32 mouse cellular contexts compared by ENCODE assay signal in the genomic region with DNA sequence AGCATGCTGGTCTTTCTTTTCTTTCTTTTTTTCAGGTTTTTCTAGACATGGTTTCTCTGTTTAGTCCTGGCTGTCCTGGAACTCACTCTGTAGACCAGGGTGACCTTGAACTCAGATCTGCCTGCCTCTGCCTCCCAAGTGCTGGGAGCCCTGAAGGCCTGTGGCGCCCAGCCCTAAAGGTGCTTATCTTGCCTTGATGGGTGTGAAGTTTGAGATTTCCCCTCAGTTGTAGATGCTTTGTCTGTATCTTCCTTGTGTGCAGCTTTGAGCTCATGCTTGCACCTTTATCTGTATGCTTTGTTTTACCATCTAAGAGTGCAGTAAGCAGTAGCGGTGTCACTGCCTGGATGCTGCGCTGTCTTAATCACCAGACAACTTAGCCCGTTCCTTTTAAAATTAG. TPM values are rescaled to one million over a fixed set of nuclear protein-coding genes. Genes with fewer than 3 reads are reported as not detected.
DNase-seq lines count a peak whose midpoint lies in the region; ATAC-seq and TF ChIP-seq lines count a peak whose summit lies in the region.
"Had no signal": no experiment of that assay in that cellular context is flagged by ENCODE, and none has a peak within 500 bp of the region (broad histone marks: within the 10 kb centered on the region; RNA-seq: fewer than 3 reads in every experiment).

No protein-coding gene starts in this region.

- 57% methylated on average over 4 of the region's 4 CpGs for WGBS in liver, embryonic 12.5 days (ENCODE audit: insufficient replicate concordance)
- WGBS in liver, embryonic 11.5 days: 79% methylated on average over 4 of the region's 4 CpGs
- whole genome bisulfite sequencing in liver, postnatal 0 days (ENCODE audit: insufficient replicate concordance): 65% methylated on average over 4 of the region's 4 CpGs
- WGBS in intestine, embryonic 16.5 days: 91% methylated on average over 4 of the region's 4 CpGs
- WGBS in hindbrain, embryonic 16.5 days: 96% methylated on average over 4 of the region's 4 CpGs

- ATAC-seq in liver, embryonic 12.5 days: no peak
- ATAC-seq in liver, embryonic 11.5 days (replicated peaks; ENCODE audit: low FRiP score): no peak
- ATAC-seq in liver, postnatal 0 days: no peak
- ATAC-seq in megakaryocyte-erythroid progenitor cell, adult 5-6 weeks (replicated peaks; ENCODE audit: low FRiP score, low TSS enrichment, poor library complexity, severe bottlenecking): peak; percentile 40
- no peak for ATAC-seq in intestine, embryonic 16.5 days
- no peak for ATAC-seq in hindbrain, embryonic 16.5 days
- ATAC-seq: activated CD4-positive, CD25-positive, alpha-beta regulatory T cell, adult 4 months; CD4-positive, CD25-positive, alpha-beta regulatory T cell, adult 4 months; forebrain, embryonic 14.5 days; forebrain, embryonic 16.5 days had no signal

- TF ChIP-seq EP300 in MEL (IDR thresholded peaks at IDR 0.05; ENCODE audit: low read depth in 1 of 2, low read length in 2 of 2): no peak
- 0 out of 2 replicates have a peak, but pooled peaks have one; percentile 14 for TF ChIP-seq EP300 in liver, postnatal 0 days (IDR thresholded peaks at IDR 0.05; ENCODE audit: low read depth)

- TF ChIP-seq POLR2A in MEL (IDR thresholded peaks at IDR 0.05; ENCODE audit: control insufficient read depth in 1 of 2, insufficient read depth in 1 of 2, low read depth in 1 of 2, low read length in 2 of 2, poor library complexity in 1 of 2): no peak

- no peaks in the 10 kb centered on the region for H3K9me3 ChIP-seq in liver, embryonic 12.5 days (replicated peaks)
- no peaks in the 10 kb centered on the region for H3K9me3 ChIP-seq in liver, embryonic 11.5 days (ENCODE audit: control insufficient read depth, low read length)
- no peaks in the 10 kb centered on the region for H3K9me3 ChIP-seq in MEL (replicated peaks; ENCODE audit: insufficient read depth, low read length)
- H3K9me3 ChIP-seq in liver, postnatal 0 days (ENCODE audit: low read length): no peaks in the 10 kb centered on the region
- H3K9me3 ChIP-seq in intestine, embryonic 16.5 days (ENCODE audit: control insufficient read depth, low read length): no peaks in the 10 kb centered on the region
- H3K9me3 ChIP-seq in hindbrain, embryonic 16.5 days (ENCODE audit: control insufficient read depth, low read length): no peaks in the 10 kb centered on the region
- H3K9me3 ChIP-seq: embryonic facial prominence, embryonic 13.5 days; embryonic facial prominence, embryonic 15.5 days; forebrain, embryonic 10.5 days; forebrain, embryonic 12.5 days; G1E had no signal

- peaks cover 56% of the 10 kb centered on the region for H3K4me1 ChIP-seq in liver, embryonic 12.5 days
- H3K4me1 ChIP-seq in liver, embryonic 11.5 days (replicated peaks; ENCODE audit: control insufficient read depth, insufficient read depth, low read length): peaks cover 32% of the 10 kb centered on the region
- peaks cover 6 to 48% of the 10 kb centered on the region in 2 experiments for H3K4me1 ChIP-seq in MEL (ENCODE audit: control insufficient read depth in 1 of 2, insufficient read depth in 2 of 2, low read length in 2 of 2)
- peaks cover 22% of the 10 kb centered on the region for H3K4me1 ChIP-seq in liver, postnatal 0 days (ENCODE audit: insufficient read depth)
- H3K4me1 ChIP-seq in intestine, embryonic 16.5 days (ENCODE audit: control insufficient read depth, insufficient read depth, low read length): peaks cover 11% of the 10 kb centered on the region
- H3K4me1 ChIP-seq in hindbrain, embryonic 16.5 days (ENCODE audit: control insufficient read depth, insufficient read depth, low read depth, low read length): peaks cover 14% of the 10 kb centered on the region

- no peak for DNase-seq in liver, embryonic 11.5 days (ENCODE audit: low spot score)
- peak; percentile 62 for DNase-seq in MEL (ENCODE audit: low read depth, low spot score)
- DNase-seq in liver, postnatal 0 days: no peak
- DNase-seq: adrenal gland, adult 8-10 months; adrenal gland, postnatal 14 days; B cell, adult 2 months; cerebellum, adult 11 months; cerebellum, adult 18-20 months; cerebellum, adult 8-10 months; cerebellum, adult 9-11 months; cerebellum, postnatal 14 days; cerebellum, postnatal 36 days; embryo, embryonic 11 days had no signal

- TF ChIP-seq CTCF in MEL (IDR thresholded peaks at IDR 0.05 in 2 of 3, conservative IDR thresholded peaks at IDR 0.05 in 1 of 3; ENCODE audit: control insufficient read depth in 1 of 3, insufficient read depth in 1 of 3, low read depth in 2 of 3, low read length in 3 of 3, poor library complexity in 1 of 3, severe bottlenecking in 1 of 3): no peak
- TF ChIP-seq CTCF in liver, postnatal 0 days (IDR thresholded peaks at IDR 0.05; ENCODE audit: low read depth): no peak

- no peak for TF ChIP-seq RAD21 in MEL (IDR thresholded peaks at IDR 0.05; ENCODE audit: low read depth, low read length)

- no peak overlapping the region for H3K9ac ChIP-seq in liver, embryonic 12.5 days
- no peak overlapping the region for H3K9ac ChIP-seq in liver, embryonic 11.5 days (ENCODE audit: low read depth, low read length)
- H3K9ac ChIP-seq in MEL (ENCODE audit: control insufficient read depth, low read depth, low read length, poor library complexity, severe bottlenecking): no peak overlapping the region
- no peak overlapping the region for H3K9ac ChIP-seq in liver, postnatal 0 days (replicated peaks)
- no peak overlapping the region for H3K9ac ChIP-seq in intestine, embryonic 16.5 days (ENCODE audit: low read depth, low read length)
- no peak overlapping the region for H3K9ac ChIP-seq in hindbrain, embryonic 16.5 days (ENCODE audit: low read depth, low read length)
- H3K9ac ChIP-seq: embryonic facial prominence, embryonic 13.5 days; embryonic facial prominence, embryonic 15.5 days; forebrain, embryonic 12.5 days had no signal

- H3K4me3 ChIP-seq in liver, embryonic 12.5 days: no peak overlapping the region
- no peak overlapping the region for H3K4me3 ChIP-seq in liver, embryonic 11.5 days (ENCODE audit: low read depth, low read length)
- no peak overlapping the region for H3K4me3 ChIP-seq in MEL (ENCODE audit: control insufficient read depth in 1 of 2, insufficient read depth in 1 of 2, low read depth in 2 of 2, low read length in 2 of 2)
- no peak overlapping the region for H3K4me3 ChIP-seq in liver, postnatal 0 days (ENCODE audit: low read depth, low read length)
- no peak overlapping the region for H3K4me3 ChIP-seq in intestine, embryonic 16.5 days (ENCODE audit: low read length)
- no peak overlapping the region for H3K4me3 ChIP-seq in hindbrain, embryonic 16.5 days (ENCODE audit: low read length)
- H3K4me3 ChIP-seq: embryonic facial prominence, embryonic 13.5 days; embryonic facial prominence, embryonic 15.5 days; erythroblast, embryonic 14.5 days; forebrain, embryonic 10.5 days; forebrain, embryonic 12.5 days had no signal

- H3K36me3 ChIP-seq in liver, embryonic 12.5 days: peaks cover 82% of the 10 kb centered on the region
- H3K36me3 ChIP-seq in liver, embryonic 11.5 days (ENCODE audit: control insufficient read depth, insufficient read depth, low read length): peaks cover 62% of the 10 kb centered on the region
- peaks cover 28 to 46% of the 10 kb centered on the region in 2 experiments for H3K36me3 ChIP-seq in MEL (ENCODE audit: control insufficient read depth in 1 of 2, insufficient read depth in 2 of 2, low read length in 2 of 2)
- peaks cover 71% of the 10 kb centered on the region for H3K36me3 ChIP-seq in liver, postnatal 0 days (replicated peaks; ENCODE audit: insufficient read depth, low read length)
- H3K36me3 ChIP-seq in intestine, embryonic 16.5 days (ENCODE audit: control insufficient read depth, insufficient read depth, low read length): peaks cover 15% of the 10 kb centered on the region; the same call in 1 of the 2 replicates
- peaks cover 20% of the 10 kb centered on the region for H3K36me3 ChIP-seq in hindbrain, embryonic 16.5 days (ENCODE audit: control insufficient read depth, insufficient read depth, low read length)

- peaks cover 86% of the 10 kb centered on the region for H3K79me2 ChIP-seq in MEL (ENCODE audit: control insufficient read depth, insufficient read depth, low read length, poor library complexity)

- H3K27ac ChIP-seq in liver, embryonic 12.5 days: peak overlapping the region; percentile 5; the same call in 1 of the 2 replicates
- H3K27ac ChIP-seq in liver, embryonic 11.5 days (ENCODE audit: low read depth, low read length): no peak overlapping the region
- no peak overlapping the region for H3K27ac ChIP-seq in MEL (ENCODE audit: control insufficient read depth, low read depth, low read length)
- no peak overlapping the region for H3K27ac ChIP-seq in liver, postnatal 0 days (ENCODE audit: low read depth)
- H3K27ac ChIP-seq in intestine, embryonic 16.5 days (ENCODE audit: low read length): no peak overlapping the region
- H3K27ac ChIP-seq in hindbrain, embryonic 16.5 days (ENCODE audit: low read depth, low read length): no peak overlapping the region
- H3K27ac ChIP-seq: embryonic facial prominence, embryonic 13.5 days; embryonic facial prominence, embryonic 15.5 days; forebrain, embryonic 10.5 days; forebrain, embryonic 12.5 days had no signal

- H3K27me3 ChIP-seq in liver, embryonic 12.5 days (replicated peaks): no peaks in the 10 kb centered on the region
- H3K27me3 ChIP-seq in liver, embryonic 11.5 days (replicated peaks; ENCODE audit: control insufficient read depth, insufficient read depth, low read length): no peaks in the 10 kb centered on the region
- no peaks in the 10 kb centered on the region for H3K27me3 ChIP-seq in MEL (ENCODE audit: control insufficient read depth in 1 of 2, insufficient read depth in 2 of 2, low read length in 2 of 2)
- H3K27me3 ChIP-seq in liver, postnatal 0 days (ENCODE audit: insufficient read depth, low read length): no peaks in the 10 kb centered on the region
- no peaks in the 10 kb centered on the region for H3K27me3 ChIP-seq in intestine, embryonic 16.5 days (replicated peaks; ENCODE audit: control insufficient read depth, insufficient read depth, low read length)
- H3K27me3 ChIP-seq in hindbrain, embryonic 16.5 days (replicated peaks; ENCODE audit: control insufficient read depth, insufficient read depth, low read length): no peaks in the 10 kb centered on the region
- H3K27me3 ChIP-seq: CH12.LX; embryonic facial prominence, embryonic 13.5 days; embryonic facial prominence, embryonic 15.5 days; forebrain, embryonic 12.5 days had no signal

- 0 out of 2 replicates have a peak overlapping the region, but pooled peaks have one; percentile 7 for H3K4me2 ChIP-seq in liver, embryonic 12.5 days
- H3K4me2 ChIP-seq in liver, embryonic 11.5 days: no peak overlapping the region
- H3K4me2 ChIP-seq in liver, postnatal 0 days (ENCODE audit: low read depth, low read length): no peak overlapping the region
- no peak overlapping the region for H3K4me2 ChIP-seq in intestine, embryonic 16.5 days (ENCODE audit: low read depth, low read length)
- no peak overlapping the region for H3K4me2 ChIP-seq in hindbrain, embryonic 16.5 days (ENCODE audit: low read length)
- H3K4me2 ChIP-seq: embryonic facial prominence, embryonic 13.5 days; embryonic facial prominence, embryonic 15.5 days; forebrain, embryonic 12.5 days had no signal

RNA-seq across cellular contexts. Expression of a gene that starts 4.6 kb away (rescaled TPM):
- polyA plus RNA-seq in liver, embryonic 12.5 days (2016; fragmentation: Nextera tagmentation; extraction: Ambion mirVana): 172 and 174 TPM in 2 replicates
- 217 and 230 TPM in 2 replicates for polyA plus RNA-seq in liver, embryonic 11.5 days (2014; fragmentation: Nextera tagmentation; extraction: Ambion mirVana)
- 214 and 256 TPM in 2 replicates for total RNA-seq in MEL (2012; rRNA removed)
- polyA plus RNA-seq in MEL (2012; ENCODE audit: insufficient read depth in 1 of 2, insufficient read length in 2 of 2, low read depth in 1 of 2, low replicate concordance in 2 of 2, missing spikeins in 1 of 2): 100 to 1,000 TPM; 143 to 331 TPM
- polyA plus RNA-seq in liver, postnatal 0 days (2015; fragmentation: Nextera tagmentation; extraction: Ambion mirVana): 45.9 and 52.5 TPM in 2 replicates
- total RNA-seq in megakaryocyte-erythroid progenitor cell, adult 5-6 weeks (2014; fragmentation: Nextera tagmentation): 260 and 273 TPM in 2 replicates
- total RNA-seq in megakaryocyte-erythroid progenitor cell, adult 5-6 weeks (2017): 139 and 212 TPM in 2 replicates
- 116 and 123 TPM in 2 replicates for polyA plus RNA-seq in intestine, embryonic 16.5 days (2015; fragmentation: Nextera tagmentation; extraction: Ambion mirVana)
- polyA plus RNA-seq in hindbrain, embryonic 16.5 days (2015; fragmentation: Nextera tagmentation; extraction: Ambion mirVana): 85.8 and 91.6 TPM in 2 replicates

RNA-seq across cellular contexts. Expression of a gene that starts 53.5 kb away (rescaled TPM):
- not detected in 2 replicates for polyA plus RNA-seq in liver, embryonic 12.5 days (2016; fragmentation: Nextera tagmentation; extraction: Ambion mirVana)
- not detected in 2 replicates for polyA plus RNA-seq in liver, embryonic 11.5 days (2014; fragmentation: Nextera tagmentation; extraction: Ambion mirVana)
- 0.08 TPM in 1 of 2 replicates, not detected in the other for total RNA-seq in MEL (2012; rRNA removed)
- under 1 TPM in 1 of 2 experiments, not detected in 1; 0.14 TPM for polyA plus RNA-seq in MEL (2012; ENCODE audit: insufficient read depth in 1 of 2, insufficient read length in 2 of 2, low read depth in 1 of 2, low replicate concordance in 2 of 2, missing spikeins in 1 of 2)
- polyA plus RNA-seq in liver, postnatal 0 days (2015; fragmentation: Nextera tagmentation; extraction: Ambion mirVana): not detected in 2 replicates
- total RNA-seq in megakaryocyte-erythroid progenitor cell, adult 5-6 weeks (2014; fragmentation: Nextera tagmentation): 0.96 and 1.4 TPM in 2 replicates
- 0.80 and 1.1 TPM in 2 replicates for total RNA-seq in megakaryocyte-erythroid progenitor cell, adult 5-6 weeks (2017)
- not detected in 2 replicates for polyA plus RNA-seq in intestine, embryonic 16.5 days (2015; fragmentation: Nextera tagmentation; extraction: Ambion mirVana)
- not detected in 2 replicates for polyA plus RNA-seq in hindbrain, embryonic 16.5 days (2015; fragmentation: Nextera tagmentation; extraction: Ambion mirVana)
- total RNA-seq: adrenal gland, postnatal 14 days; adrenal gland, postnatal 4 days; CH12.LX; common myeloid progenitor, adult 5-6 weeks had no signal
- polyA plus RNA-seq: activated CD4-positive, CD25-positive, alpha-beta regulatory T cell, adult 4 months; brain, embryonic 14.5 days; CD4-positive, CD25-positive, alpha-beta regulatory T cell, adult 4 months; embryonic facial prominence, embryonic 11.5 days; embryonic facial prominence, embryonic 13.5 days; embryonic facial prominence, embryonic 15.5 days; erythroblast, embryonic 14.5 days; forebrain, embryonic 12.5 days; forebrain, embryonic 14.5 days; forebrain, embryonic 16.5 days; G1E had no signal

RNA-seq across cellular contexts. Expression of a gene that starts 55.1 kb away (rescaled TPM):
- polyA plus RNA-seq in liver, embryonic 12.5 days (2016; fragmentation: Nextera tagmentation; extraction: Ambion mirVana): 10.1 and 10.6 TPM in 2 replicates
- polyA plus RNA-seq in liver, embryonic 11.5 days (2014; fragmentation: Nextera tagmentation; extraction: Ambion mirVana): 18.8 and 19.7 TPM in 2 replicates
- 9.3 and 11.8 TPM in 2 replicates for total RNA-seq in MEL (2012; rRNA removed)
- polyA plus RNA-seq in MEL (2012; ENCODE audit: insufficient read depth in 1 of 2, insufficient read length in 2 of 2, low read depth in 1 of 2, low replicate concordance in 2 of 2, missing spikeins in 1 of 2): 10 to 100 TPM in 1 of 2 experiments, not detected in 1; 20.3 TPM
- polyA plus RNA-seq in liver, postnatal 0 days (2015; fragmentation: Nextera tagmentation; extraction: Ambion mirVana): 3.3 and 3.7 TPM in 2 replicates
- 12.7 and 14.0 TPM in 2 replicates for total RNA-seq in megakaryocyte-erythroid progenitor cell, adult 5-6 weeks (2014; fragmentation: Nextera tagmentation)
- 4.2 and 8.1 TPM in 2 replicates for total RNA-seq in megakaryocyte-erythroid progenitor cell, adult 5-6 weeks (2017)
- 28.0 and 32.5 TPM in 2 replicates for polyA plus RNA-seq in intestine, embryonic 16.5 days (2015; fragmentation: Nextera tagmentation; extraction: Ambion mirVana)
- 50.6 and 57.2 TPM in 2 replicates for polyA plus RNA-seq in hindbrain, embryonic 16.5 days (2015; fragmentation: Nextera tagmentation; extraction: Ambion mirVana)

RNA-seq across cellular contexts. Expression of a gene that starts 55.2 kb away (rescaled TPM):
- 14.3 and 14.4 TPM in 2 replicates for polyA plus RNA-seq in liver, embryonic 12.5 days (2016; fragmentation: Nextera tagmentation; extraction: Ambion mirVana)
- polyA plus RNA-seq in liver, embryonic 11.5 days (2014; fragmentation: Nextera tagmentation; extraction: Ambion mirVana): 20.9 and 22.0 TPM in 2 replicates
- 15.3 and 19.9 TPM in 2 replicates for total RNA-seq in MEL (2012; rRNA removed)
- 10 to 100 TPM in 1 of 2 experiments, not detected in 1; 19.1 TPM for polyA plus RNA-seq in MEL (2012; ENCODE audit: insufficient read depth in 1 of 2, insufficient read length in 2 of 2, low read depth in 1 of 2, low replicate concordance in 2 of 2, missing spikeins in 1 of 2)
- polyA plus RNA-seq in liver, postnatal 0 days (2015; fragmentation: Nextera tagmentation; extraction: Ambion mirVana): 5.0 and 5.9 TPM in 2 replicates
- 19.3 and 20.2 TPM in 2 replicates for total RNA-seq in megakaryocyte-erythroid progenitor cell, adult 5-6 weeks (2014; fragmentation: Nextera tagmentation)
- total RNA-seq in megakaryocyte-erythroid progenitor cell, adult 5-6 weeks (2017): 19.0 and 23.1 TPM in 2 replicates
- polyA plus RNA-seq in intestine, embryonic 16.5 days (2015; fragmentation: Nextera tagmentation; extraction: Ambion mirVana): 16.9 and 17.7 TPM in 2 replicates
- polyA plus RNA-seq in hindbrain, embryonic 16.5 days (2015; fragmentation: Nextera tagmentation; extraction: Ambion mirVana): 34.4 and 35.4 TPM in 2 replicates
